Mouse (Mus musculus): Measurements from ENCODE around the gene A930002H24Rik.

DNA sequence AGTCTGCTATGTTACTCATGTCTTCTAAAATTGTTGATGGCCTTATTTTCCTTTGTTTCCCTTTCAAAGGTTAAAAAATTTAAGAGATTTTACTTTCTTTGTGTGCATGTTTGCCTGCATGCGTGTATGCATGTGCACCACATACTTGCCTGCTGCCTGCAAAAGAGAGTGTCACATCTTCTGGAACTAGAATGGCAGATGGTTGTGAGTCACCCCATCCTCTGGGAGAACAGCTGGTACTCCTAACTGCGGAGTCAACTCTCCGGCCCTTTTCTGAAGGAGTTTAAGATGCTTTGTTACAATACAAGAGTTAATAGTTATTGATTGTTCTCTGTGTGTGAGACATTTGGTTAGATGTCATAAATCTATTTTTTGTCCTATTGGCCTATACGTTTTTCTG lies 15.3 kb upstream of the A930002H24Rik start:
- TF ChIP-seq CTCF (IDR thresholded peaks at IDR 0.05) (no peak), EP300 (IDR thresholded peaks at IDR 0.05) (no peak)
